Mouse (Mus musculus): ENCODE results near the gene Fcrl5. TPM values are rescaled to one million over a fixed set of nuclear protein-coding genes. Genes with fewer than 3 reads are reported as not detected.

The Fcrl5 gene
- polyA plus RNA-seq, 1 experiment from 2014 or later: not detected

DNA sequence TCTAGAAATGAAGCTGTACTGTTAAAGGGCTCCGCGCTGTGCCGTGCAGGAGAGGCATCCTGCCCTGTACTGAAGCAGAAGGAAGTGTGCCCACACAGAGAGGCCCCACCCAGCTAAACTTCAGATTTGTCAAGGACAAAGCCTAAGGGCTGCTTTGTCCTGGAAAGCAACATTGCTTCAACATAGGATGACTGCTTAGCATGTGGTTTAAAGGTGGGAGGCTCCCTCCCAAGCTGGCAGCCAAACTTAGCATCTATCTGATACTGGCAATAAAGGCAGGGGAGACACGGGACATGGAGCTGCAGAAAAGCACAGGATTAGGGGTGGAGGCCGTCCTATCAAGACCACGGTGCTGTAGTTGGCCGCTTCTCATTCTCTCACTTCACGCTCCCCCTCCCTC, 65.6 kb downstream of the Fcrl5 start:
- no peak for ATAC-seq (ENCODE audit: insufficient read depth)
- Histone ChIP-seq H3K4me2 (no peak overlapping the region), H3K27ac (replicated peaks) (no peak overlapping the region), H3K9ac (no peak overlapping the region), H3K9me3 (replicated peaks) (no peaks in the 10 kb centered on the region), H3K27me3 (peaks cover 11% of the 10 kb centered on the region), H3K4me3 (replicated peaks) (no peak overlapping the region), H3K4me1 (replicated peaks) (no peaks in the 10 kb centered on the region), H3K36me3 (replicated peaks) (no peaks in the 10 kb centered on the region)
- WGBS (ENCODE audit: insufficient replicate concordance): 26% methylated on average over 8 of the region's 8 CpGs

- Histone ChIP-seq H3K27me3 (peaks cover 11% of the 10 kb centered on the region), H3K36me3 (replicated peaks) (no peaks in the 10 kb centered on the region), H3K4me3 (replicated peaks) (no peak overlapping the region), H3K27ac (replicated peaks) (no peak overlapping the region), H3K9me3 (replicated peaks) (no peaks in the 10 kb centered on the region), H3K4me1 (replicated peaks) (no peaks in the 10 kb centered on the region), H3K9ac (no peak overlapping the region), H3K4me2 (no peak overlapping the region)
- WGBS (ENCODE audit: insufficient replicate concordance): 75% methylated on average over 6 of the region's 6 CpGs
- ATAC-seq (ENCODE audit: insufficient read depth): no peak
Measured at GRCm38 (mm10) chr3:87502771-87503170, 67.2 kb downstream of the Fcrl5 start.

GRCm38 (mm10) chr3:87504330-87504729, 68.8 kb downstream of the Fcrl5 start:
- no peak overlapping the region for H3K4me3 ChIP-seq (replicated peaks)
- ATAC-seq (ENCODE audit: insufficient read depth): no peak
- peaks cover 11% of the 10 kb centered on the region for H3K4me1 ChIP-seq (replicated peaks)
- H3K27ac ChIP-seq (replicated peaks): no peak overlapping the region
- H3K9ac ChIP-seq: no peak overlapping the region
- 33% methylated on average over 7 of the region's 7 CpGs for WGBS (ENCODE audit: insufficient replicate concordance)
- no peak overlapping the region for H3K4me2 ChIP-seq
- H3K9me3 ChIP-seq (replicated peaks): no peaks in the 10 kb centered on the region
- no peaks in the 10 kb centered on the region for H3K36me3 ChIP-seq (replicated peaks)
- peaks cover 11% of the 10 kb centered on the region for H3K27me3 ChIP-seq

GRCm38 (mm10) chr3:87504749-87505425, 69.3 kb downstream of the Fcrl5 start:
- ATAC-seq (ENCODE audit: insufficient read depth): no peak
- Histone ChIP-seq H3K27ac (replicated peaks) (no peak overlapping the region), H3K36me3 (replicated peaks) (no peaks in the 10 kb centered on the region), H3K9me3 (replicated peaks) (no peaks in the 10 kb centered on the region), H3K9ac (no peak overlapping the region), H3K4me2 (no peak overlapping the region), H3K27me3 (peaks cover 11% of the 10 kb centered on the region), H3K4me1 (replicated peaks) (peaks cover 16% of the 10 kb centered on the region), H3K4me3 (replicated peaks) (no peak overlapping the region)
- WGBS (ENCODE audit: insufficient replicate concordance): 41% methylated on average over 4 of the region's 4 CpGs

GRCm38 (mm10) chr3:87506456-87507416, 71.2 kb downstream of the Fcrl5 start:
- H3K9ac ChIP-seq: no peak overlapping the region
- H3K9me3 ChIP-seq (replicated peaks): no peaks in the 10 kb centered on the region
- H3K36me3 ChIP-seq (replicated peaks): no peaks in the 10 kb centered on the region
- ATAC-seq (ENCODE audit: insufficient read depth): no peak
- peaks cover 7% of the 10 kb centered on the region for H3K27me3 ChIP-seq
- 45% methylated on average over 12 of the region's 12 CpGs for WGBS (ENCODE audit: insufficient replicate concordance)
- no peak overlapping the region for H3K4me2 ChIP-seq
- no peak overlapping the region for H3K4me3 ChIP-seq (replicated peaks)
- H3K27ac ChIP-seq (replicated peaks): no peak overlapping the region
- H3K4me1 ChIP-seq (replicated peaks): peaks cover 18% of the 10 kb centered on the region

DNA sequence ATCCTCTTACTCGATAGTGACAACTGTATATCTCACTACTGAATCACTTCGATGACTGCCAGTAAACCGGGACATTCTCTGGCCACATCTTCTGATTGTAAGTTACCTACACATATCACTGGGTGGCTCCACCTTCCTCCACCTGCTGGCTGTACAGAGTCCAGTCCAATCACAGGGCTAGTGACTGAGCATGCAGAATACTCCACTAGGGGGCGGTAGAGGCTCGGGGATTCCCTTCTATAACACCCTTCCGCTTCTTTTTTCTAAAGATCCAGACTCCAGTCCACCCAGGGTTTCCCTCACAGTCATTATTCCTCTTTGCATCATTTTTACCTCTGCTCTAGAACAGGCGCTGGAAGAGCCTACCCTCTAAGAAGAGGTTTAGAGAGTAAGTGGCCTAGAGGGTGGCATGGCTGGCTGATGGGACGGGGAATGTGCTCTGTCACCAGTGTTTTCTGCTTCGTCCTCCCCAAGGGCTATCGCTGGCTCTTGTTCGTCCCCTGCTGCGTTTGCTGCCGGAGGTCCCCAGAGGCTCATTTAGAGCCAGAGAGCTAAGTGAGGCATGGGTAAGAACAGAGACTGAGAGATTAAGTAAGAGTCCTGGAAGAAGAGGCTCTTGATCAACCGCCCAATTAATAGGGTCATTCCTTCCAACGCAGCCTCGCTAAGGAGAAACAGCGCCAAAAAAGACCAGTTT, 72.8 kb downstream of the Fcrl5 start:
- no peak overlapping the region for H3K4me3 ChIP-seq (replicated peaks)
- H3K4me1 ChIP-seq (replicated peaks): peaks cover 25% of the 10 kb centered on the region
- H3K27me3 ChIP-seq: peaks cover 4% of the 10 kb centered on the region; the same call in 1 of the 2 replicates
- H3K9me3 ChIP-seq (replicated peaks): no peaks in the 10 kb centered on the region
- 32% methylated on average over 17 of the region's 17 CpGs for WGBS (ENCODE audit: insufficient replicate concordance)
- H3K4me2 ChIP-seq: peak overlapping the region; percentile 18; the same call in 1 of the 2 replicates
- H3K27ac ChIP-seq (replicated peaks): 0 out of 2 replicates have a peak overlapping the region, but pooled peaks have one; percentile 41
- no peak overlapping the region for H3K9ac ChIP-seq
- peak; percentile 37; the same call in 1 of the 2 replicates for ATAC-seq (ENCODE audit: insufficient read depth)
- H3K36me3 ChIP-seq (replicated peaks): no peaks in the 10 kb centered on the region

DNA sequence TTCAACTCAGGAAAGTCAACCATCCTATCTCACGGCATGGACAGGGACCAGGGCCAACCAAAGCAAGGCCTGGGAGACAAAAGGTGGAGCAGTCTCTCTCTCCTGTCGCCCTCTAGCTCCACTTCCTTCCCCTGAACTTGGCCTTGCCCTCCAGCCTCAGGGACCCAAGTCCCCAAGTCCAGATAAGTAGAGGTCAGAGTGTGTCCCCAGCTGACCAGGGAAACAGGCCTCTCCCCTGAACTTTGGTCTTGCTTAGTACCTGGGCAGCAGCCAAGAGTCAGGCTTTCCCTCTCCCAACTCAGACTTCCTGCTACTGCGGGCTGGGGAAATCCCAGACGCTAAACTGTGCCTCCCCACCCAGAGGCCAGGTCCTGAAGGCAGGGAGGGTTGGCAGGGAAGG, 73.5 kb downstream of the Fcrl5 start:
- H3K4me2 ChIP-seq: no peak overlapping the region
- H3K36me3 ChIP-seq (replicated peaks): no peaks in the 10 kb centered on the region
- H3K27me3 ChIP-seq: peaks cover 2% of the 10 kb centered on the region; the same call in 1 of the 2 replicates
- H3K4me1 ChIP-seq (replicated peaks): peaks cover 25% of the 10 kb centered on the region
- peak overlapping the region; percentile 41; the same call in 1 of the 2 replicates for H3K27ac ChIP-seq (replicated peaks)
- peak; percentile 65 for ATAC-seq (ENCODE audit: insufficient read depth)
- H3K9me3 ChIP-seq (replicated peaks): no peaks in the 10 kb centered on the region
- no peak overlapping the region for H3K4me3 ChIP-seq (replicated peaks)
- H3K9ac ChIP-seq: no peak overlapping the region
- 43% methylated on average over 4 of the region's 4 CpGs for WGBS (ENCODE audit: insufficient replicate concordance)

DNA sequence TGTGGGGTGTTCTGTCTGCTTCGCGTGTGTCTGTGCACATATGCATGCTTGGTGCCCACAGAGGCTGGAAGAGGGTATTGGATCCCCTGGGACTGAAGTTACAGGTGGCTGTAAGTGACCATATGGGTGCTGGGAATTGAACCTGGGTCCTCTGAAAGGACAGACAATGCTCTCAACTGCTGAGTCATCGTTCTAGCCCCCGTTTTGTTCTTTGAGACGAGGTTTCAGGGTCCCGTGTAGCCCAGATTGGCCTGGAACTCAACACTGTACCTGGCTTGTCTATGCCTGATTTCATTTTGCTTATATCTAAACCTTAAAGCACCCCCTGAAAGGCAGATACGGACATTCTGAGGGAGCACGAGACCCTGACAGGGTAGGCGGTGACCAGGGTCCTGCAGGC, 75.3 kb downstream of the Fcrl5 start:
- Histone ChIP-seq H3K27me3 (no peaks in the 10 kb centered on the region), H3K36me3 (replicated peaks) (no peaks in the 10 kb centered on the region), H3K9me3 (replicated peaks) (no peaks in the 10 kb centered on the region), H3K4me1 (replicated peaks) (peaks cover 29% of the 10 kb centered on the region), H3K4me3 (replicated peaks) (no peak overlapping the region), H3K27ac (replicated peaks) (no peak overlapping the region), H3K9ac (no peak overlapping the region), H3K4me2 (no peak overlapping the region)
- ATAC-seq (ENCODE audit: insufficient read depth): no peak
- WGBS (ENCODE audit: insufficient replicate concordance): 74% methylated on average over 9 of the region's 9 CpGs

- Histone ChIP-seq H3K27me3 (no peaks in the 10 kb centered on the region), H3K36me3 (replicated peaks) (no peaks in the 10 kb centered on the region), H3K9ac (no peak overlapping the region), H3K4me2 (peak overlapping the region; percentile 5; the same call in 1 of the 2 replicates), H3K27ac (replicated peaks) (no peak overlapping the region), H3K4me1 (replicated peaks) (peaks cover 31% of the 10 kb centered on the region), H3K4me3 (replicated peaks) (no peak overlapping the region), H3K9me3 (replicated peaks) (no peaks in the 10 kb centered on the region)
- 24% methylated on average over 16 of the region's 16 CpGs for WGBS (ENCODE audit: insufficient replicate concordance)
- ATAC-seq (ENCODE audit: insufficient read depth): no peak; the same call in 1 of the 2 replicates
Measured at GRCm38 (mm10) chr3:87511971-87512765, 76.6 kb downstream of the Fcrl5 start.

DNA sequence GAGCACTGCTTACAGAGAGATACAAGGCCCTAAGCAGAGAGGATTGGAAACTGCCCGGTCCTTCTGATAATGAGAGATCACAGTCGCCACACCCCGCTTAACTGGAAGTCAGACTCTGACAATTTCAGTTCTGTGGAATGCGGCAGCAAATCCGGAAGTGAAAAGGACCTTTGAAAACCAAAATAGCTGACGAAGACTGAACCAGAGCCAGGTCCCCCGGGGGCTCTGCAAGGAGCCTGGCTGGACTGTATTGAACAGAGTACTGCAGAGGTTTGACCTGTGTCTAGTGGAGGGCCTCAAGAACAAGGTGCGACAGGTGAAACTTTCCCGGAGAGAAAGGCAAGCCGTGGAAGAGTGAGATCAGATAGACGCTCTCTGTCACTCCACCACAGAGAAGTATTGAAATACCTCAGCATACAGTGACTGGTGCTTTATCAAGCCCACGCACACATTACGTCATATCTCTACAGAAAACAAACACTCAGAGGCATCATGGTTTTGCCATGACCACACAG, 80.1 kb downstream of the Fcrl5 start:
- Histone ChIP-seq H3K4me3 (replicated peaks) (no peak overlapping the region), H3K27me3 (no peaks in the 10 kb centered on the region), H3K4me1 (replicated peaks) (peaks cover 13% of the 10 kb centered on the region), H3K4me2 (peak overlapping the region; percentile 25; the same call in 1 of the 2 replicates), H3K9ac (no peak overlapping the region), H3K9me3 (replicated peaks) (no peaks in the 10 kb centered on the region), H3K27ac (replicated peaks) (no peak overlapping the region), H3K36me3 (replicated peaks) (no peaks in the 10 kb centered on the region)
- ATAC-seq (ENCODE audit: insufficient read depth): no peak
- 14% methylated on average over 13 of the region's 13 CpGs for WGBS (ENCODE audit: insufficient replicate concordance)
